Mouse (Mus musculus) ES-E14 (cell line): ENCODE results near the gene Sh3bp4. TPM values are rescaled to one million over a fixed set of nuclear protein-coding genes. Genes with fewer than 3 reads are reported as not detected.

ENCODE experiments used
- DNase-seq: peaks from one replicate; pipeline ENCODE4 v3.0.0-alpha.2; 2013; ENCODE audit warnings: low read depth, low spot score
- H3K27ac ChIP-seq: 2 replicates; pipeline ENCODE4 v1.5.1; 2012; ENCODE audit warnings: low read depth, mild to moderate bottlenecking, low read length, moderate library complexity, mixed read lengths; ENCODE audit not compliant: poor library complexity, insufficient read depth, severe bottlenecking
- H3K36me3 ChIP-seq: 2 replicates; pipeline ENCODE4 v1.6.1; 2012; ENCODE audit warnings: mild to moderate bottlenecking, low read length, moderate library complexity, mixed read lengths; ENCODE audit not compliant: control insufficient read depth, poor library complexity, insufficient read depth, severe bottlenecking
- H3K4me1 ChIP-seq, 2 experiments: fragments of 150-350 bp in 1 of 2; sonication (generic) in 1 of 2; 2 replicates each; pipeline ENCODE4 v1.6.1; 2012; ENCODE audit warnings: low read length in 2 of 2, mild to moderate bottlenecking in 1 of 2, mixed read lengths in 1 of 2; ENCODE audit not compliant: control insufficient read depth in 2 of 2, insufficient read depth in 2 of 2, poor library complexity in 1 of 2
- H3K4me3 ChIP-seq, 2 experiments: fragments of 150-350 bp in 1 of 2; sonication (generic) in 1 of 2; 2 replicates each; pipeline ENCODE4 v1.5.1; 2012; ENCODE audit warnings: low read length in 2 of 2, low read depth in 1 of 2, mild to moderate bottlenecking in 1 of 2, mixed read lengths in 1 of 2; ENCODE audit not compliant: insufficient read depth in 1 of 2, poor library complexity in 1 of 2, severe bottlenecking in 1 of 2
- H3K9ac ChIP-seq: 2 replicates; pipeline ENCODE4 v1.6.1; 2012; ENCODE audit warnings: low read depth, mild to moderate bottlenecking, low read length, mixed read lengths; ENCODE audit not compliant: poor library complexity, insufficient read depth, severe bottlenecking
- H3K9me3 ChIP-seq: fragments of 150-350 bp; sonication (generic); 2 replicates; pipeline ENCODE4 v1.6.1; 2012; ENCODE audit warnings: low read depth, mild to moderate bottlenecking, low read length; ENCODE audit not compliant: control insufficient read depth, insufficient read depth
- CHD2 ChIP-seq: IDR thresholded peaks from 2 replicates; pipeline ENCODE4 v1.6.1; 2014; ENCODE audit warnings: mild to moderate bottlenecking, low read depth, low read length, inconsistent platforms
- HCFC1 ChIP-seq: IDR thresholded peaks from 2 replicates; pipeline ENCODE4 v1.6.1; 2012; ENCODE audit warnings: low read length, inconsistent platforms, borderline replicate concordance; ENCODE audit not compliant: insufficient read depth
- MAFK ChIP-seq: IDR thresholded peaks from 2 replicates; pipeline ENCODE4 v1.6.1; 2014; ENCODE audit warnings: mild to moderate bottlenecking, low read depth, low read length, inconsistent platforms; ENCODE audit not compliant: insufficient read depth
- ZC3H11A ChIP-seq: IDR thresholded peaks from 2 replicates; pipeline ENCODE4 v1.6.1; 2012; ENCODE audit warnings: low read depth, mild to moderate bottlenecking, inconsistent platforms, low read length, borderline replicate concordance
- ZNF384 ChIP-seq: IDR thresholded peaks from 2 replicates; pipeline ENCODE4 v1.6.1; 2012; ENCODE audit warnings: low read depth, low read length, inconsistent platforms
- in situ Hi-C, 2 experiments: fragments of 600-800 bp; cut with MboI; formaldehyde crosslinking; loops; one replicate each; pipeline ENCODE4 v1.15.1; 2025; ENCODE audit warnings: low sequenced_read_pairs in 2 of 2, inconsistent platforms in 1 of 2; ENCODE audit not compliant: unreplicated experiment in 2 of 2
- total RNA-seq: library from RNA; depleted of rRNA; stranded (reverse); fragments of 300-350 nt; gene quantifications from 2 replicates; pipeline ENCODE4 v1.2.3, GENCODE M21; 2012; rRNA removed

The Sh3bp4 gene
- 10.0 and 12.0 TPM in 2 replicates for total RNA-seq

DNA sequence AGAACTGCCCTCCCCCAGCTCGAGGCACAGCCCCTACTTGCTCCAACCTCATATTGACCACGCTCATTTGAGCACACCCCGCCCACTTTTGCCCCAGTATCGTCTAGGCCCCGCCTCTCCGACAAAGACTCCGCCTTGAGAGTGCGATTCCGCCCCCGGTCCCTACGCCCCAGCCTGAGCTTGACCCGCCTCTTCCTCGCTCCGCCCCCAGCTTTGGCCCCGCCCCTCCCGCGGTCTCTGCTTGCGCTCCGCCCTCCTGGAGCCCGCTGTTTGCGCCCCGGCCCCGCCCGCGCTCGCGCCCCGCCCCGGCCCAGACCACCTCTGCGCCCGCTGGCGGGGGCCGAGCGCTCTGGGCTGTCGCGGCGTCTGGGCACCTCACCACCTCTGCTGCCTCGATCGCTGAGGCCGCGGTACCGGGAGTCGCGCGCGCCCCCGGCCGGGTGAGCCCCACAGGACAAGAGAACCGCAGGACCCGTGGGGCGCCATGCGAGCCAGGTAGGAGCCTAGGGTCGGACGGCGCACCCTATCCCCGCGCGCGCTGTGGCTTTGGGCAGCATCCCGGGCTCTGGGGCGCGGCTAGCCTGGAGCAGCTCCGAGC, at the start of gene Sh3bp4:
TSS of gene Sh3bp4 (plus strand) at position 313 of the 598 bp plus-strand sequence.
- TF ChIP-seq ZC3H11A, result no peak
- no peak for TF ChIP-seq MAFK
- no peak for TF ChIP-seq ZNF384
- TF ChIP-seq HCFC1, result no peak
- no peak for TF ChIP-seq CHD2
- peak within 1 kb of the TSS; percentile 91 to 92 for H3K4me3 ChIP-seq
- H3K9ac ChIP-seq, result peak within 1 kb of the TSS; percentile 90
- in situ Hi-C loops, result no loop called here
- DNase-seq, result peak; percentile 98
- peaks cover 13 to 17% of the 10 kb centered on the region in 2 experiments for H3K4me1 ChIP-seq
- H3K9me3 ChIP-seq, result no peaks in the 10 kb centered on the region
- no peak within 1 kb of the TSS for H3K27ac ChIP-seq
- no peaks in the 10 kb centered on the region for H3K36me3 ChIP-seq

GRCm38 (mm10) chr1:89022997-89023396, 47.2 kb upstream of the Sh3bp4 start:
- Histone ChIP-seq H3K9me3 (no peaks in the 10 kb centered on the region), H3K4me3 (no peak overlapping the region), H3K27ac (no peak overlapping the region), H3K36me3 (no peaks in the 10 kb centered on the region), H3K9ac (no peak overlapping the region), H3K4me1 (peaks cover 5 to 7% of the 10 kb centered on the region in 2 experiments; a peak in 3 of 4 replicates)
- DNase-seq, result no peak
- in situ Hi-C loops, result no loop called here
- TF ChIP-seq CHD2 (no peak), ZNF384 (no peak), HCFC1 (no peak), MAFK (no peak)

GRCm38 (mm10) chr1:89024696-89025612, 45.3 kb upstream of the Sh3bp4 start:
- Histone ChIP-seq H3K27ac (no peak overlapping the region; the same call in 1 of the 2 replicates), H3K9ac (no peak overlapping the region), H3K4me3 (no peak overlapping the region), H3K36me3 (no peaks in the 10 kb centered on the region), H3K9me3 (no peaks in the 10 kb centered on the region), H3K4me1 (peaks cover 5 to 7% of the 10 kb centered on the region in 2 experiments; a peak in 3 of 4 replicates)
- in situ Hi-C loops, result no loop called here
- no peak for TF ChIP-seq HCFC1
- DNase-seq, result peak; percentile 26

DNA sequence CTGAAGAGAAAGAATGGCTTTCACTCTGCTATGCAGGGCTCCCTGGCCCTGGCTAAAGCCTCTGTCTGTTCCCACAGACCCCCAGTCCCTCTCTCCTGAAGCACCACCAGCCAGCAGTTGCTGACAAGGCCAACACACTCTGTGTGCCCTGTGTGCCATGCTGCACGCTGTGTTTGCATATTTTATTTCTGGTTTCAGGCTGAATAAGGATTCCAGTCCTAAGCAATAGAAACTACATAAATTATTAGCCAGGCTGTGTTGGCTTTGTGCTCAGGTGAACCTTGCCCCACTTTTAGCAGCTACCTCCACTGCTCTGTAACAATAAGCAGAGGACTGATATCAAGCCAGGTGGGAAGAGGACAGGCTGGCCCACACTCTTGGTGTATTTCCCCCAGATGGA, 44.2 kb upstream of the Sh3bp4 start:
- no peak for DNase-seq
- Histone ChIP-seq H3K27ac (no peak overlapping the region), H3K36me3 (no peaks in the 10 kb centered on the region), H3K9me3 (no peaks in the 10 kb centered on the region), H3K4me3 (no peak overlapping the region), H3K4me1 (peaks cover 5 to 7% of the 10 kb centered on the region in 2 experiments; a peak in 3 of 4 replicates), H3K9ac (no peak overlapping the region)
- in situ Hi-C loops, result no loop called here
- TF ChIP-seq HCFC1 (no peak), CHD2 (no peak), ZC3H11A (no peak)
